Mouse (Mus musculus): Measurements from ENCODE around the gene Cltb. TPM values are rescaled to one million over a fixed set of nuclear protein-coding genes. Genes with fewer than 3 reads are reported as not detected.

Gene Cltb
- polyA plus RNA-seq, 1 experiment from 2014 or later: 79.8 TPM

DNA sequence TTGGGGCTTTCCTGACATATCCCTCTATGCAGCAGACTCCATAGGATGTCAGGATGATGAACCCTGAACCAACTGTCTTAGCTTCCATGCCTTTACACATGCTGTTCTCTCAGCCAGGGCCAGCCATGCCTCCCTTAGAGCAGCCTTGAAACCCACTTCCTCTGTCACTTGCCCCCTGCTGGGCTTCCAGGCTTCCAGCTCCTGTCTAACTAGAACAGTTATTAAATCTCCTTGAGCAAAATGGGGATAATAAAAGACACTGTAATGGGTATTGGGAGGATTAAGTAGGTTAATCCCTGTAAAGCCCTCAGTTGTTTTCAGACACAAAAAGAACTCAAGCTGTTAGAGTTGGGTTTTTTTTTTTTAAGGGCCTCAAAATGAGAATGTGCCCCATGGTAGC, 7.6 kb downstream of the Cltb start:
- no peak for ATAC-seq (ENCODE audit: insufficient read depth, low FRiP score)
- Histone ChIP-seq H3K27ac (ENCODE audit: low read length) (no peak overlapping the region), H3K36me3 (ENCODE audit: control insufficient read depth, insufficient read depth, low read length) (no peaks in the 10 kb centered on the region), H3K4me3 (replicated peaks; ENCODE audit: low read length) (no peak overlapping the region), H3K9ac (ENCODE audit: low read length) (no peak overlapping the region), H3K27me3 (ENCODE audit: control insufficient read depth, insufficient read depth, low read length) (no peaks in the 10 kb centered on the region), H3K4me1 (ENCODE audit: control insufficient read depth, insufficient read depth, low read length) (peaks cover 4% of the 10 kb centered on the region), H3K9me3 (replicated peaks; ENCODE audit: control insufficient read depth, low read length) (no peaks in the 10 kb centered on the region), H3K4me2 (ENCODE audit: low read depth, low read length) (no peak overlapping the region)

GRCm38 (mm10) chr13:54602639-54603111, 8.5 kb downstream of the Cltb start:
- no peak overlapping the region for H3K27ac ChIP-seq (ENCODE audit: low read length)
- H3K36me3 ChIP-seq (ENCODE audit: control insufficient read depth, insufficient read depth, low read length): no peaks in the 10 kb centered on the region
- no peaks in the 10 kb centered on the region for H3K27me3 ChIP-seq (ENCODE audit: control insufficient read depth, insufficient read depth, low read length)
- no peaks in the 10 kb centered on the region for H3K4me1 ChIP-seq (ENCODE audit: control insufficient read depth, insufficient read depth, low read length)
- no peak overlapping the region for H3K9ac ChIP-seq (ENCODE audit: low read length)
- H3K4me3 ChIP-seq (replicated peaks; ENCODE audit: low read length): no peak overlapping the region
- no peak overlapping the region for H3K4me2 ChIP-seq (ENCODE audit: low read depth, low read length)
- H3K9me3 ChIP-seq (replicated peaks; ENCODE audit: control insufficient read depth, low read length): no peaks in the 10 kb centered on the region
- ATAC-seq (ENCODE audit: insufficient read depth, low FRiP score): no peak
- WGBS: 54% methylated on average over 3 of the region's 3 CpGs

- H3K4me1 ChIP-seq (ENCODE audit: control insufficient read depth, insufficient read depth, low read length): no peaks in the 10 kb centered on the region
- 86% methylated on average over 12 of the region's 12 CpGs for WGBS
- H3K9ac ChIP-seq (ENCODE audit: low read length): no peak overlapping the region
- H3K27ac ChIP-seq (ENCODE audit: low read length): no peak overlapping the region
- no peak for ATAC-seq (ENCODE audit: insufficient read depth, low FRiP score)
- H3K4me2 ChIP-seq (ENCODE audit: low read depth, low read length): no peak overlapping the region
- no peak overlapping the region for H3K4me3 ChIP-seq (replicated peaks; ENCODE audit: low read length)
- 0 out of 2 replicates have a peak, but pooled peaks cover 3% of the 10 kb centered on the region for H3K36me3 ChIP-seq (ENCODE audit: control insufficient read depth, insufficient read depth, low read length)
- no peaks in the 10 kb centered on the region for H3K9me3 ChIP-seq (replicated peaks; ENCODE audit: control insufficient read depth, low read length)
- H3K27me3 ChIP-seq (ENCODE audit: control insufficient read depth, insufficient read depth, low read length): no peaks in the 10 kb centered on the region
These were observed 12.5 kb downstream of the Cltb start for GRCm38 (mm10) chr13:54598622-54599143.

GRCm38 (mm10) chr13:54596870-54597269, 14.3 kb downstream of the Cltb start:
- no peaks in the 10 kb centered on the region for H3K27me3 ChIP-seq (ENCODE audit: control insufficient read depth, insufficient read depth, low read length)
- peak; percentile 14; the same call in 1 of the 2 replicates for ATAC-seq (ENCODE audit: insufficient read depth, low FRiP score)
- H3K27ac ChIP-seq (ENCODE audit: low read length): no peak overlapping the region
- no peak overlapping the region for H3K4me2 ChIP-seq (ENCODE audit: low read depth, low read length)
- H3K4me3 ChIP-seq (replicated peaks; ENCODE audit: low read length): no peak overlapping the region
- WGBS: 49% methylated on average over 5 of the region's 5 CpGs
- no peak overlapping the region for H3K9ac ChIP-seq (ENCODE audit: low read length)
- no peaks in the 10 kb centered on the region for H3K9me3 ChIP-seq (replicated peaks; ENCODE audit: control insufficient read depth, low read length)
- no peaks in the 10 kb centered on the region for H3K4me1 ChIP-seq (ENCODE audit: control insufficient read depth, insufficient read depth, low read length)
- 0 out of 2 replicates have a peak, but pooled peaks cover 3% of the 10 kb centered on the region for H3K36me3 ChIP-seq (ENCODE audit: control insufficient read depth, insufficient read depth, low read length)

- H3K4me1 ChIP-seq (ENCODE audit: control insufficient read depth, insufficient read depth, low read length): peaks cover 4% of the 10 kb centered on the region; the same call in 1 of the 2 replicates
- no peaks in the 10 kb centered on the region for H3K27me3 ChIP-seq (ENCODE audit: control insufficient read depth, insufficient read depth, low read length)
- H3K4me2 ChIP-seq (ENCODE audit: low read depth, low read length): no peak overlapping the region
- H3K4me3 ChIP-seq (replicated peaks; ENCODE audit: low read length): no peak overlapping the region
- H3K36me3 ChIP-seq (ENCODE audit: control insufficient read depth, insufficient read depth, low read length): 0 out of 2 replicates have a peak, but pooled peaks cover 3% of the 10 kb centered on the region
- no peak overlapping the region for H3K9ac ChIP-seq (ENCODE audit: low read length)
- H3K27ac ChIP-seq (ENCODE audit: low read length): no peak overlapping the region
- ATAC-seq (ENCODE audit: insufficient read depth, low FRiP score): peak; percentile 9; the same call in 1 of the 2 replicates
- no peaks in the 10 kb centered on the region for H3K9me3 ChIP-seq (replicated peaks; ENCODE audit: control insufficient read depth, low read length)
- 64% methylated on average over 8 of the region's 8 CpGs for WGBS
These were observed 14.9 kb downstream of the Cltb start for GRCm38 (mm10) chr13:54596107-54596690.

GRCm38 (mm10) chr13:54593617-54594016, 17.5 kb downstream of the Cltb start:
- ATAC-seq (ENCODE audit: insufficient read depth, low FRiP score): no peak
- Histone ChIP-seq H3K4me1 (ENCODE audit: control insufficient read depth, insufficient read depth, low read length) (peaks cover 11% of the 10 kb centered on the region), H3K4me2 (ENCODE audit: low read depth, low read length) (no peak overlapping the region), H3K36me3 (ENCODE audit: control insufficient read depth, insufficient read depth, low read length) (0 out of 2 replicates have a peak, but pooled peaks cover 3% of the 10 kb centered on the region), H3K27me3 (ENCODE audit: control insufficient read depth, insufficient read depth, low read length) (no peaks in the 10 kb centered on the region), H3K4me3 (replicated peaks; ENCODE audit: low read length) (no peak overlapping the region), H3K9me3 (replicated peaks; ENCODE audit: control insufficient read depth, low read length) (no peaks in the 10 kb centered on the region), H3K9ac (ENCODE audit: low read length) (no peak overlapping the region), H3K27ac (ENCODE audit: low read length) (no peak overlapping the region)
- WGBS: 82% methylated on average over 11 of the region's 11 CpGs

- H3K4me2 ChIP-seq (ENCODE audit: low read depth, low read length): no peak overlapping the region
- H3K27ac ChIP-seq (ENCODE audit: low read length): no peak overlapping the region
These were observed 19.3 kb downstream of the Cltb start for GRCm38 (mm10) chr13:54591776-54592356.

GRCm38 (mm10) chr13:54589996-54590951, 20.9 kb downstream of the Cltb start, which contains the start of the genes Nop16 and Higd2a:
TSS of gene Nop16 (minus strand) at chr13:54590090.
TSS of gene Higd2a (plus strand) at chr13:54590207.
- H3K36me3 ChIP-seq (ENCODE audit: control insufficient read depth, insufficient read depth, low read length): peaks cover 4% of the 10 kb centered on the region; the same call in 1 of the 2 replicates
- H3K27me3 ChIP-seq (ENCODE audit: control insufficient read depth, insufficient read depth, low read length): no peaks in the 10 kb centered on the region
- H3K4me2 ChIP-seq (ENCODE audit: low read depth, low read length): peak within 1 kb of the TSS; percentile 63
- peak within 1 kb of the TSS; percentile 89 for H3K9ac ChIP-seq (ENCODE audit: low read length)
- H3K9me3 ChIP-seq (replicated peaks; ENCODE audit: control insufficient read depth, low read length): no peaks in the 10 kb centered on the region
- ATAC-seq (ENCODE audit: insufficient read depth, low FRiP score): peak; percentile 97
- peaks cover 15% of the 10 kb centered on the region for H3K4me1 ChIP-seq (ENCODE audit: control insufficient read depth, insufficient read depth, low read length)
- peak within 1 kb of the TSS; percentile 89 for H3K27ac ChIP-seq (ENCODE audit: low read length)
- peak within 1 kb of the TSS; percentile 97 for H3K4me3 ChIP-seq (replicated peaks; ENCODE audit: low read length)
- WGBS: under 1% methylated on average over 51 of the region's 51 CpGs

More at GRCm38 (mm10) chr13:54591776-54592356, 19.3 kb downstream of the Cltb start:
- Histone ChIP-seq H3K9ac (ENCODE audit: low read length) (no peak overlapping the region), H3K27me3 (ENCODE audit: control insufficient read depth, insufficient read depth, low read length) (no peaks in the 10 kb centered on the region), H3K4me3 (replicated peaks; ENCODE audit: low read length) (no peak overlapping the region), H3K4me1 (ENCODE audit: control insufficient read depth, insufficient read depth, low read length) (peaks cover 15% of the 10 kb centered on the region), H3K9me3 (replicated peaks; ENCODE audit: control insufficient read depth, low read length) (no peaks in the 10 kb centered on the region), H3K36me3 (ENCODE audit: control insufficient read depth, insufficient read depth, low read length) (0 out of 2 replicates have a peak, but pooled peaks cover 3% of the 10 kb centered on the region)
- whole genome bisulfite sequencing: 89% methylated on average over 8 of the region's 8 CpGs
- no peak for ATAC-seq (ENCODE audit: insufficient read depth, low FRiP score)

Data from stomach, embryonic 16.5 days (tissue).